Mouse (Mus musculus): ENCODE data around the gene Vmn2r59. TPM values are rescaled to one million over a fixed set of nuclear protein-coding genes. Genes with fewer than 3 reads are reported as not detected.
"Not testable (repeated sequence)": the region's sequence is repeated elsewhere in the genome, so short reads cannot be mapped to it uniquely, and the experiment has no call there.

Gene Vmn2r59
- polyA plus RNA-seq (2015; fragmentation: Nextera tagmentation; extraction: Ambion mirVana) = not detected in 2 replicates

- ATAC-seq (ENCODE audit: low read depth) = no peak
- no peak within 1 kb of the TSS for H3K9ac ChIP-seq
- H3K27me3 ChIP-seq = no peaks in the 10 kb centered on the region
- H3K4me2 ChIP-seq = no peak within 1 kb of the TSS
- no peaks in the 10 kb centered on the region for H3K36me3 ChIP-seq
- no peaks in the 10 kb centered on the region for H3K4me1 ChIP-seq (replicated peaks)
- no peak for DNase-seq
- no peaks in the 10 kb centered on the region for H3K9me3 ChIP-seq (replicated peaks)
- no peak within 1 kb of the TSS for H3K4me3 ChIP-seq (replicated peaks)
- no peak within 1 kb of the TSS for H3K27ac ChIP-seq
Observed at GRCm38 (mm10) chr7:42058923-42059322, at the start of gene Vmn2r59. Gene Vmn2r59 (minus strand): TSS chr7:42059023.

GRCm38 (mm10) chr7:42107470-42107869 lies 48.6 kb upstream of the Vmn2r59 start, which contains the start of gene Vmn2r60:
Gene Vmn2r60 (plus strand): TSS chr7:42107770.
- H3K27me3 ChIP-seq = no peaks in the 10 kb centered on the region
- no peak within 1 kb of the TSS for H3K4me3 ChIP-seq (replicated peaks)
- ATAC-seq (ENCODE audit: low read depth) = no peak
- H3K36me3 ChIP-seq = no peaks in the 10 kb centered on the region
- DNase-seq = no peak
- H3K9ac ChIP-seq = no peak within 1 kb of the TSS
- no peak within 1 kb of the TSS for H3K4me2 ChIP-seq
- H3K27ac ChIP-seq = no peak within 1 kb of the TSS
- no peaks in the 10 kb centered on the region for H3K4me1 ChIP-seq (replicated peaks)
- H3K9me3 ChIP-seq (replicated peaks) = no peaks in the 10 kb centered on the region
- WGBS (ENCODE audit: insufficient replicate concordance) = 46% methylated on average over 2 of the region's 2 CpGs

- not testable (repeated sequence) for DNase-seq; H3K4me2 ChIP-seq; H3K4me3 ChIP-seq (replicated peaks); H3K9ac ChIP-seq; ATAC-seq (ENCODE audit: low read depth); H3K9me3 ChIP-seq (replicated peaks); H3K27me3 ChIP-seq; H3K27ac ChIP-seq; H3K36me3 ChIP-seq; H3K4me1 ChIP-seq (replicated peaks)
- WGBS (ENCODE audit: insufficient replicate concordance) = 75% methylated on average over 14 of the region's 14 CpGs
Observed at GRCm38 (mm10) chr7:42107061-42107460, 48.2 kb upstream of the Vmn2r59 start.

Other genes starting within 250 kb of the Vmn2r59 start
- gene Vmn2r58, start 186.3 kb downstream of the Vmn2r59 start, polyA plus RNA-seq (2015; fragmentation: Nextera tagmentation; extraction: Ambion mirVana) = not detected in 2 replicates
- not detected in 2 replicates for gene Vmn2r60, start 48.7 kb upstream of the Vmn2r59 start, polyA plus RNA-seq (2015; fragmentation: Nextera tagmentation; extraction: Ambion mirVana)
- not detected in 2 replicates for gene Vmn2r61, start 201.0 kb upstream of the Vmn2r59 start, polyA plus RNA-seq (2015; fragmentation: Nextera tagmentation; extraction: Ambion mirVana)

Data from liver, embryonic 13.5 days (tissue).